Mouse (Mus musculus): Measurements from ENCODE around the gene Cpne4.
A peak's percentile ranks its signal among the peaks of the same experiment; 100 is the strongest.

Gene Cpne4

GRCm38 (mm10) chr9:104546986-104547385 is at the start of gene Cpne4:
Cpne4 (plus strand) TSS chr9:104547286.
- no peak for DNase-seq (ENCODE audit: low spot score in 2 of 2)

- no peak for DNase-seq (ENCODE audit: low spot score in 2 of 2)
Observed at GRCm38 (mm10) chr9:104515187-104515586, 31.9 kb upstream of the Cpne4 start.

GRCm38 (mm10) chr9:104535508-104535907 is 11.6 kb upstream of the Cpne4 start:
- no peak for DNase-seq (ENCODE audit: low spot score in 2 of 2)

- no peak for DNase-seq (ENCODE audit: low spot score in 2 of 2)
Observed at GRCm38 (mm10) chr9:104565815-104566214, 18.7 kb downstream of the Cpne4 start.

- DNase-seq (ENCODE audit: low spot score in 2 of 2), result no peak
Observed at GRCm38 (mm10) chr9:104566468-104566867, 19.4 kb downstream of the Cpne4 start.

GRCm38 (mm10) chr9:104567096-104567495 is 20.0 kb downstream of the Cpne4 start:
- DNase-seq (ENCODE audit: low spot score in 2 of 2), result no peak

- peak; percentile 3 to 4 for DNase-seq (ENCODE audit: low spot score in 2 of 2)
Observed at GRCm38 (mm10) chr9:104569480-104570167, 22.5 kb downstream of the Cpne4 start.

GRCm38 (mm10) chr9:104572856-104573255 is 25.8 kb downstream of the Cpne4 start:
- no peak for DNase-seq (ENCODE audit: low spot score in 2 of 2)

- DNase-seq (ENCODE audit: low spot score in 2 of 2), result peak; percentile 10 to 18
Observed at GRCm38 (mm10) chr9:104574476-104574875, 27.4 kb downstream of the Cpne4 start.

GRCm38 (mm10) chr9:104581921-104582624 is 35.0 kb downstream of the Cpne4 start:
- no peak for DNase-seq (ENCODE audit: low spot score in 2 of 2)

GRCm38 (mm10) chr9:104582675-104583074 is 35.6 kb downstream of the Cpne4 start:
- DNase-seq (ENCODE audit: low spot score in 2 of 2), result no peak

- no peak for DNase-seq (ENCODE audit: low spot score in 2 of 2)
Observed at GRCm38 (mm10) chr9:104594550-104594949, 47.5 kb downstream of the Cpne4 start.

GRCm38 (mm10) chr9:104594979-104595378 is 47.9 kb downstream of the Cpne4 start:
- DNase-seq (ENCODE audit: low spot score in 2 of 2), result no peak

- DNase-seq (ENCODE audit: low spot score in 2 of 2), result no peak
Observed at GRCm38 (mm10) chr9:104612523-104612922, 65.4 kb downstream of the Cpne4 start.

GRCm38 (mm10) chr9:104616691-104617090 is 69.6 kb downstream of the Cpne4 start:
- no peak for DNase-seq (ENCODE audit: low spot score in 2 of 2)

GRCm38 (mm10) chr9:104623564-104623963 is 76.5 kb downstream of the Cpne4 start:
- DNase-seq (ENCODE audit: low spot score in 2 of 2), result no peak

- no peak for DNase-seq (ENCODE audit: low spot score in 2 of 2)
Observed at GRCm38 (mm10) chr9:104627816-104628215, 80.7 kb downstream of the Cpne4 start.

- peak in 1 of 2 experiments; percentile 2 for DNase-seq (ENCODE audit: low spot score in 2 of 2)
Observed at GRCm38 (mm10) chr9:104629282-104629681, 82.2 kb downstream of the Cpne4 start.

- no peak for DNase-seq (ENCODE audit: low spot score in 2 of 2)
Observed at GRCm38 (mm10) chr9:104646348-104646994, 99.4 kb downstream of the Cpne4 start.

GRCm38 (mm10) chr9:104652691-104653261 is 105.7 kb downstream of the Cpne4 start:
- no peak for DNase-seq (ENCODE audit: low spot score in 2 of 2)

- DNase-seq (ENCODE audit: low spot score in 2 of 2), result no peak
Observed at GRCm38 (mm10) chr9:104659758-104660157, 112.7 kb downstream of the Cpne4 start.

- no peak for DNase-seq (ENCODE audit: low spot score in 2 of 2)
Observed at GRCm38 (mm10) chr9:104676665-104677064, 129.6 kb downstream of the Cpne4 start.

All from spleen, postnatal 36 days (tissue).